Mouse (Mus musculus): ENCODE measurements around the gene Col4a2.
A peak's percentile ranks its signal among the peaks of the same experiment; 100 is the strongest.
"Not testable (repeated sequence)": the region's sequence is repeated elsewhere in the genome, so short reads cannot be mapped to it uniquely, and the experiment has no call there.

Col4a2 gene

DNA sequence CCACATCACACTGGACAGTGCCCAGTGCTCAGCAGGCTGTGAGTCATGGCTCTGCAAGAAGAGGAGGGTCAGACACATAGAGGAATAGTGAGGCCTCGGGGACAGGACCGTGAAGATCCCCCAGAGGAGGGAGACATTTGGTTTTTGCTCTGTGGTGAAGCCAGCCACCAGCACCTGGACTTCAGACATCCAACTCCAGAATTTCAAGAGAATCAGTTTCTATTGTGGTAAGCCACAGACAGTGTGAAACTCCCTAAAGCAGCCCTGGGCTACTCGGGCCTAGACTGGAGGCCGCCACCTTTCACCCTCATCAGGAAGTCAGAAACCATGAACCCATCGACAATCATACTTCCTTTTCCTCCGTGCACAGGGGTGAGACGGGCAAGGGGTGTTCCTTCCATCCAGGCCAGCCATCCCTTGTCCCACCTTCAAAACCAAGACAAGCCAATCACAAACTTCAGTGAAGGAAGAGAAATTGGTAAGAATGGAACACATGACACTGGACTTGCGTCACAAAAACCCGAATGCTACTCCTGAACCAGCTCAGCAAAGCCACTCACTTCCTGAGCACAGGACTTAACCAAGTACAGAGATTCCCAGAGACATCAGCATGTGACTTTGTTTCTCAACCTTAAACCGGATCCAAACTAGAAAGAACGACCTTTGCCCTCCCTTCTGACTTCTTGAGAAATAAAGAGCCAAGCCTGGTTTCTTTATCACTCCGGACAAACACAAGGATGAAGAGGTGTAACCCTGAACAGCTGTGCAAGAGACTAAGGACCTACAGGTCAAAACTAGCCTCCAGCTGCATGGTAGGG, 151.5 kb downstream of the Col4a2 start:
- DNase-seq = no peak

DNA sequence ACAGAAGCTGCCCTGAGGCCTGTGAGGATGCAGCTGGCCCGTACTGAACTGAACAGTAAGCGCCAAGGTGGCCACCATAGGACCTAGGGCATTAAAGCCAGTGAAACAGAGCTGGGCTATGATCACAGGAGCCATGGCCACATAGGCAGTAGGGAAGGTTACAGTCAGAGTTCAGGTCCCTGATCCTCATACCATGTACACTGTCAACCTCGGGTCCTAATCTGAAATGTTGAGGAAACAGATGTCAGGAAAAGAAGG, 152.0 kb downstream of the Col4a2 start:
- DNase-seq = no peak

DNA sequence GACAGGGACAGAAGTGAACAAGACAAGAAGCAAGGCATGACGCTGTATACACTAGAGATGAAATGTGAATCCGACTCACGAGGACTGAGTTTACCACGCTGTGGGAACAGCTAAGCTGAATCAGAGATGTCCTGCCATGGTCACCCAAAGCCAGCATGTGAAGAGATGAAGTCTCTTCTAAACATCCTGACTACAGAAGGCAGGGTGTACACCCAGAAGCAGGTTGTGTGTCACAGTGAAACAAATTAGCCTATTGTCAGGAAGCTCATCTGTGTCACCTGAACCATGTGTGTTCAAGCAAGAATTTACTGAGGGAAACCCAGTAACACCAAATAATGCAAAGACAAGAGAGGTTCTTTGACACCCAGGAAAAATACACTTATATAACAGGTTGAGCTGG, 153.0 kb downstream of the Col4a2 start:
- no peak for DNase-seq

DNA sequence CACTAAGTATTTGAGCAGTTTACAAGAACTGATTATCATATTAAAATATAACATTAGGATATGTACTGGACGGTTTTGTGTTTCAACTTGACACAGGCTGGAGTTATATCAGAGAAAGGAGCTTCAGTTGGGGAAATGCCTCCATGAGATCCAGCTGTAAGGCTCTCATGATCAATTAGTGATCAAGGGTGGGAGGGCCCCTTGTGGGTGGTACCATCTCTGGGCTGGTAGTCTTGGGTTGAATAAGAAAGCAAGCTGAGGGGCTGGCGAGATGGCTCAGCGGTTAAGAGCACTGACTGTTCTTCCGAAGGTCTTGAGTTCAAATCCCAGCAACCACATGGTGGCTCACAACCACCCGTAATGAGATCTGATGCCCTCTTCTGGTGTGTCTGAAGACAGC, 153.9 kb downstream of the Col4a2 start:
- not testable (repeated sequence) for DNase-seq

DNA sequence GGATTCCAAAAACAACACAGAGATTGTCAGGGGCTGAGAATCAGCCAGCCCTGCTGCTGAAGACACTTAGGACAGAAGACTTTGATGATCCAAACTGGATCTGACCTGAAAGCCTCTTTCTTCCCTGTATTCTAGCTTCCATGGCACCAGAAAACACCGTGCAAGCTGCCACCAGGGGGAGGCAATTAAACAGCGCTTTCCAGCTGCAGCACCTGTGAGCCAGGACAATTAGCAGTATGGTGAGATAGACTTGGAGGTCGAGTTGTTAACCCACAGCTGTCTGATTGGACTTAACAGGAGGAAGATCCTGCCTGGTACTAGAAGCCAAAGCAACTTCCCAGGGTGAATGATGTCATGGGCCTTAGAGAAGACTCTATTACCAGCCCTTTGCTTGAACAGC, 156.5 kb downstream of the Col4a2 start:
- DNase-seq = peak; percentile 28 to 29

DNA sequence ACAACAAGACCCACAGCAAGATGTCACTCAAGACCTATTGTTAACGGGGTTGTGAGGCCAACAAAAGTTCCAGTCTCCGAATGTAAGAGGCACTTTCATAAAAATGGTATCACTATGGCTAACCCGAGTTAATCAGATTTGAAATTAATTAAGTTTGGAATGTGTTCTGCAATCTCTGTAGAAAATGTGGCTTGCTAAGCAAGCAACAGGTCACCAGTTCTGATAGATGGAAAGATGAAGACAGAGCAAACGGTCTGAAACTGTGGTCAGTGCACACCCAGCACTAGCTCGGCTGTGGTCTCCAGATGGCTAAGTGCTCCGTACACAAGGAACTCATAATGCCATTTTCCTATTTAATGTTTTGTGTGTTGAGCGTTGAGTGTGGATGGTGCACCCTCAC, 158.1 kb downstream of the Col4a2 start:
- no peak for DNase-seq

DNA sequence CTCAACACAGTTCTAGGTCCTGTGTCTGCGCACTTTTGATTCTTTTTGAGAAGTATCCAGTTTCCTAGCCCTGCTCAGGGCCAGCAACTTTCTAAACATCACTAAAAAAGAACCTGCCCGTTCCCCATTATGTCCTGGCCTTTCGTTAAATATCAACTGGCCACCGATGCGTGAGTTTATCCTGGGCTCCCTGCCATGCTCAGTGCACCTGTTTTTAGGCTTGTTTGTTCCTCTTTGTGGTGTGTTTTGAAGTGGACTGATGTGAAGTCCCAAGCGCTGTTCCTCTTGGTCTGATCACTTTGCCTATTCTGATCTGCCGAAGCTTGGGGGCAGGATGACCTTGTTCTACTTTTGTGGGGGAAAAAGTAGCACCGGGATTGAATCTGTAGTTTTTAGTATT, 158.7 kb downstream of the Col4a2 start:
- DNase-seq = no peak

DNA sequence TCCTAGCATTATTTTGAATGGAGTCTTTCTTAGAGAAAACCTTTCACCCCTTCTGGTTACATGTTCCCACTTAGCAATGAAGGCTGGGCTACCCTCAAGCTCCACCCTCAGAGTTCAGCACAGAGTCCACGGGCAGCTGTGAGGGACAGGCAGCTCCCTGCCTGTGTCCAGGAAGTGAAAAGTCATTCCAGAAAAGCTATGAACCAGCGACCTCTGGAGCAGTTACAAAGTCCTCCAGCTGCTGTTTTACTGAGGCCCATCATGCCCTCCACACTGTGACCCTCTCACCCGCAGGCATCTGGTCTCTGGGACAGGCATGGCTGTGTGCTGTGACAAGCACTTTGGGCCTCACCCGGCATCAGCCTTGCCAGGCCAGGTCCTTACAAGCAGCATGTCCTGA, 160.5 kb downstream of the Col4a2 start:
- no peak for DNase-seq

DNA sequence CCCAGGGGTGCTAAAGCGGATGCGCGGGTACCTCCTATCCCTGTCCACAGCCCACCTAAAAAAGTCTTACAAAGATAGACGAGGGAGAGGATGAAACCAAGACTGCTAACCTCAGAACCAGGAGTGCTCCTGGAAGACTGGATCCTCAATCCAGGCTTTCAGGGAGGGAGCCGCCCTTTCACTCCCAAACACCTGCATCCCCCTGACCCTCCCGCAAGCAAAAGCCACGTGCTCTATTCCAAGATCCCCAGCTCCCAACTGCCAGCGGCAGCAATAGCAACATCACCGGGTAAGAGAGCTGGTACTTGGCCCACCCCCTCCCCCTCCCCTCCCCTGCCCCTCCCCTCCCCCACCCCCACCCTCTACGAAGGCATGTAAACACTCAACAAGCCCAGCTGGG, 162.8 kb downstream of the Col4a2 start:
- no peak for DNase-seq

DNA sequence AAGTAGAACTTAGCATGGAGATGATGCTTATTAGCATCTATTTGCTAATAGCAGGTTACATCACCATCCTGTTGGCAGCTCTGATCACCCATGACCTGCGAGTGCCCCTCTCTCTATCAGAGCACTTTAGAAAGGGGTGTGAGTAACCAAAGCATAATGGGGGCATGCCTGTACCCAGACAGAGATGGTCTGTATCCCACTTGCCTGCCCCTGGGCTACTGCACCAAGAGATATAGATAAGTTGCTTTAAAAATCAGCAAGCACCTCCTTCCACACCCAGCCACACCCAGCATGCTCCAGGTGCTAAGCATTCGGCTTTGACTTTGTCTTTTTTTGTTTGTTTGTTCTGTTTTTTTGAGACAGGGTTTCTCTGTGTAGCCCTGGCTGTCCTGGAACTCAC, 163.3 kb downstream of the Col4a2 start:
- no peak for DNase-seq

DNA sequence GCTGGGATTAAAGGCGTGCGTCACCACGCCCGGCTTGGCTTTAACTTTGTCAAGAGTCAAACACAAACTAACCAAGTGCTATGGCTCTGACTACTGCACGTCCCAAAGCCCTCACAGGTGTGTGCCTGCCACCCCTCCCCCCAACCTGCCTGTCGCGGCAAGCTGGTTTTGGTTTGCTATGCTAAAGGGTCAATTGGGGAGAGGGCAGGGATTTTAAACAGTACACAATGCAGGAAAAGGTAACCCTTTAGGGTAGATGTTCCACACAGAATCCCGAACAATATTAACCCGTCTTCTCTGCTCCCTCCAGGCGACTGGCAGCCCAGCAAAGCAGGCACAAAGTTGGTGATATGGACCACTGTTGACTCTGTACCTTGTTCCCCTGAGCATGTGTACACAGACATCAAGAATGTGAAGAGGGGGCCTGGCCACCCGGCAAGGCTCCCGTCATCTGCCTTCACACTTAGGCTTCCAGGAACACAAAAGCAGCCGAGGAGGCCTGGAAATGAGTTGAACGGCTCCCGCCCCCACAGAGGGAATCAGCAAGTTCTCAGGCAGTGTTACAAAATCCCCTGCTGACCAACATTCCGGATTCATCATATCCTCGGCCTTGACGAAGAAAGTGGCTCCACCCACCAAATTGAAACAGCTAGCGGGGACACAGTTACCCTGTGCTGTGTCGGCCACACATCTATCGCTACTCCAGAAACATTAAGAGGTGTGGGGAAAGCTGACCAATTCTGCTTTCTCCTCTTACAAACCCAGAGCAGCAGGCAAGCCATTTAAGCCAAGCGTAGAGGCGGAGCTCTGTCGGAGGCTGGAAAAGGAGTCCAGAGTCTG, 164.0 kb downstream of the Col4a2 start:
- no peak for DNase-seq

DNA sequence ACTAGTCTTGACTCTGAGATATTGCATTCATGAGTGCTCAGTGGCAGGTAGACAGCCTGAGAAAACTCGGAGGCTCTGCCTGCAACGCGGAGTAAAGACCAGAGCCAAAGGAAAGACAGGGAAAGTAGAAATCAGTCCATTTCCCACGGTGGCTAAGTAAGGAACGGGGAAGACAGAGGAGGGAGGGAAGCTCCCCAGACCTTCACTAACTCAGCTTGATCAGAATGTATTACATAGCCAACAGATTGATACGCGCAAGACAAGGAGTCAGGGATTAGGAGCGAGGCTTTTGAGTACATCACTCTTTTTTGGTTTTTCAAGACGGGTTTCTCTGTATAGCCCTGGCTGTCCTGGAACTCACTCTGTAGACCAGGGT, 164.6 kb downstream of the Col4a2 start:
- DNase-seq = no peak

DNA sequence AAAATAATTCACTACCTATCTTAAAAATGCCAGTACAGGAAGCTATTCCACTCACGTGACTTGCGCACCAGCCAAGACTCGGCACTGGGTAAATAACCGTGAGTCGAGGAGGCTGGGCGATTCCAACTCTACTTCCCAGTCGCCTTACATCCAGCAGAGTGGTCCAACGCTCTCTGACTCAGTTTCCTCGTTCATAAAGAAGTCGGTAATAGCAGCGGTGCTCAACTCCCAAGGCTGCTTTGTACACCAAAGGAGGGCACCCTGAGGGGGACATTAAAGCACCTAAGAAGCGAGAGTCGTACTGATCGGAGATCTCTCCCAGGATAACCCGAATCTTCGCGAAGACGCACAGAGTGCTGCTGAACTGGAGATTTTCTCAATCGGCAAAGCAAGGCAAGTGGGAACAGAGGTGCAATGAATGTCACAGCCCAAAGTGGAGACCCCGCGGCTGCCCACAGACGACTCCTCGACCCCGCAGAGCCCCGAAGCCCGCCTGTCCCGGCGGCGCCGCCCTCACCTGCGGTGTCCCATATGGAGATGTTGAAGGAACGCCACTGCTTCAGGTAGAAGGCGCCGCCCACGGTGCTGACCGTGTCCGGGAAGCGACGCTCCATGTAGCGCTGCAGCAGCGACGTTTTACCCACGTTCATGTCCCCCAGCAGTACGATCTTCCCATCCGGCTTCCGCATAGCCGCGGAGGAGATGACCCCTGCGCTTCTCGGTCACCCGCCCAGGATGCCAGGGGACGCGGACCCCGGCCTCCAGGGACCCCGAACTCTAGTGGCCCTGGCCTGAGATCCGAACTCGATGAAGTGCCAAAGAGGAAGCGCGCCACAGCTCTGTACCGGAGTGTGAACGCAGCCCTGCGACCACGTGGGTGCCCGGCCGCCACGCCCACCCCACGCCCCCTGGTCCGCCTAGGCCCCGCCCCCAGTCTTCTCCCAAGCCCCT, 165.5 kb downstream of the Col4a2 start, which contains the start of gene Rab20:
Gene Rab20, minus strand, starts transcription at position 900 of the 951 bp plus-strand sequence.
- DNase-seq = peak; percentile 68 to 74

DNA sequence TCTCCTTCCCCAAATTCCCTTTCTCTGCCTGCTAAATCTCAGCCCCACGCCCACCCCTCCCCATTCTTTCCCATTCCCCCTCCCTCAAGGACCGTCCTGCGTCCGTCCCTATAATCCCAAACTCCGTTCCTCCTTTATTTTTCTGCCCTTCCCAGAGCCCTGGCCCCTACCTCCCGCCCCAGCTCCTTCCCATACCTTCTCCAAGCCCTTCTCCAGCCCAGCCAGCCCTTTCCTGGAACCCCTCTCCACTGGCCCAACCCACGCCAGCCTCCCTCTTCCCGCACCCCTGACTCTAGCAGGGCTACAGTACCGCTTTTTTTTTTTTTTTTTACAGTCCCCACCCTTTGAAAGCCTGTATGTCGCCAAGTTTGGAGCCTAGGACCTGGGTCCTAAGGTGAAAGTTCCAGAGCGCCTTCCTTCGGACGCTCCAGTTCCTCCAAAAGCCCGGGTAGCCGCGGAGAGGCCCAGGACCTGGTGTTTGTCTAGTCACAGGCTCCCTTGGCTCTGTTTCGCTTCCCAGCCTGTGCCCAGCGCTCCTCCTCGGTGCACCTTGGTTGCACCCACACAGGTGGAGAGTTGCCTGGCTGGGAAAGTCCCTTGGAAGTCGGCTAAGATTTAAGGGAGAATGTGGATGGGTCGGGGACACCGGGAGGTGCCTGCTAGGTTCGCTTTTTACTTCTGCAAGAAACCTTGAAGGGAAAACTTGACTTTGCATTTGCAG, 166.4 kb downstream of the Col4a2 start:
- no peak for DNase-seq

DNA sequence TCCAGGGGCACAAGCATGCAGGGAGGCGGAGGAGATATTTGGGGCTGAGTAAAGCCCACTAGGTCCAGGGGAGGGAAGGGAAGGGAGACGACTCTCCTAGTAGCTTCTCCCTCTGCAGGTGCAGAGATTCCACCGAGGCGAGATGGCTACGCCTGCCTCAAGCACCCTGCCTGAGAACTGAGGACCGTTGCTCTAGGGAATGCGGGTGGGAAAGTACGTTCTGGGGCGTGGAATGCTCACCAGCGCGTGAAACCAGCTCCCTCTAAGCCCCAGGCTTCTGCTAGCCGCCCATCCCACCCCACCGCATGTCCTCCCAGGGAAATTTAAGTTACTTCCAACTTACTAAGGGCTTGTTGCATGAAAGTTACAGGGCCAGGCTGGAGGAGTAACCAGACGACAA, 167.0 kb downstream of the Col4a2 start:
- no peak for DNase-seq

DNA sequence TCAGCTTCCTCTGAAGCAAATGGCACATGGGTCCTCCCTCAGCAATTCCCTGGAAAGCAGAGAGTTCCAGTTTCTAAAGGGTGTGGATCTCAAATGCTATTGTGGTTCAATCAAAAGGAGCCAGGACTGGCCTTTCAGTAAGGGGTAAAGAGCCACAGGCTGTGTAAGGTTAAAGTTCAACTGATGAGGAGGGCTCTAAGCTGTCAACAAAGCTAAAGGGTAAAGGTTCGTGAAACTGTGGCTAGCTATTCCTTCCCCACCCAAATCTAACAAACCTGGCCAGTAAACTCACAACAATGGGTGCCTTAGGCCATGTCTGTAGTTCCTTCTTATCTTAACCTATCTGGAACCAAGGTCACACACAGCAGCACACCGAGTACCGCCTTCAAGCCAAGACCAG, 169.3 kb downstream of the Col4a2 start:
- no peak for DNase-seq

DNA sequence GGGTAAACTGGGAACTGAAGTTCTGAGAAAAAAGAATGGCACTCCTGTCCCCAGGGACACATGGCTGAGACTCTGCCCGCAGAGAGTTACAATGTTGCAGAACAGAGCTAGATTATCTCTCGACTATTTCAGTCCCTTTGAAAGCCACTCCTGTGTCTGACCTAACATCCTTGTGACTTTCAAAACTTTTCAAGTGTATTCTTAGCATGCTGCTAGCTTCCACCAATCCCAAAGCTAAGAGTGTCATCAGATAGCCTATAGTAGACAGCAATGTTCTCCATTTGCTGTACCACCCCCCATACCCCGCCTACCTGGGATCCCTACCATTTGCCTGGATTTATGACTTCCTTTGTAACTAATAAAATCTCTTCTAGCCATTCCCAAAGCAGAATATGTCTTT, 169.9 kb downstream of the Col4a2 start:
- DNase-seq = no peak

DNA sequence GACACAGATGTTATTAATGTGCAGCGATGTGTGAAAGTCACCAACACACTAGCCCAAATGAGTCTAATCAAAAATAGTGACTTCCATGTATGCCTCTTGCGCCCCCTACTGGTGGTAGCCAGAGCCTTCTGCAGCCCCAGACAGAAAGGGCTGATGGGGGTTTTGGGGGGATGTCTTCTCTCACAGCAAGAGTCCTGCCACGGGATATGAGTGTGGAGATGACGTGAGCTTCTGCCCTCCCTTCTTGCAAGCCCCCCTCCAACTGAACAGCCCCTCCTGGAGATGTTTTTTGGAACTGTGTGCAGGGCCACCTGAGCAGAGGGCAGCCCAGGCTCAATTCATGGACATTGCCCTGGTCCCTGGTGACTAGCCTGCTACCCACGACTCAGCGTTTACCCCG, 173.5 kb downstream of the Col4a2 start:
- DNase-seq = peak; percentile 86 to 91

DNA sequence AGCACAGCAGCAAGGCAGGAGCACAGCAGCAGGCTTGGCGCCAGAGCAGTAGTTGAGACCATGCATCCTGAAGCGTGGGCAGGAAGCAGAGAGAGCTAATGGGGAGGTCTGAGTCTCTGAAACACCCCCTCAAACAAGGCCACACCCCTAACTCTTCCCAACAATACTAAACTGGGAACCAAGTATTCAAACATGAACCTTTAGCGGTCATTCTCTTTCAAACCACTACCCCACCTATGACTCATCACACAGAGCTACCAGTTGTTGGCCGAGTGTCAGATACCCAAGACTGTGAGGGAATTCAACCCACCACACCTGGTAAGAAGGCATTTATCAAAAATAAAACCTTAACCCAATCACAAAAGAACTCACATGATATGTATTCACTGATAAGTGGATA, 174.6 kb downstream of the Col4a2 start:
- no peak for DNase-seq

DNA sequence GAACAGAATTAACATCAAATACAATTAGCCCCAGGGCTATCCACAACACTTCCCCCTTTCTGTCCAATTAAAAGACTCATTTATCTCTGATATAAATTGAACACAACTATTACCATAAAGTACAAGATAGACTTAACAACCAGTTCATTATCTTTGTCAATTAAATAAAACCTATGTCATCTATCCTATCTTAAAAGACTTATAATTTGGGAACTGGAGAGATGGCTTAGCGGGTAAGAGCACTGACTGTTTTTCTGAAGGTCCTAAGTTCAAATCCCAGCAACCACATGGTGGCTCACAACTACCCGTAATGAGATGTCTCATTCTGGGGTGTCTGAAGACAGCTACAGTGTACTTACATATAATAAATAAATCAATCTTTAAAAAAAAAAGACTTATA, 179.7 kb downstream of the Col4a2 start:
- not testable (repeated sequence) for DNase-seq

DNA sequence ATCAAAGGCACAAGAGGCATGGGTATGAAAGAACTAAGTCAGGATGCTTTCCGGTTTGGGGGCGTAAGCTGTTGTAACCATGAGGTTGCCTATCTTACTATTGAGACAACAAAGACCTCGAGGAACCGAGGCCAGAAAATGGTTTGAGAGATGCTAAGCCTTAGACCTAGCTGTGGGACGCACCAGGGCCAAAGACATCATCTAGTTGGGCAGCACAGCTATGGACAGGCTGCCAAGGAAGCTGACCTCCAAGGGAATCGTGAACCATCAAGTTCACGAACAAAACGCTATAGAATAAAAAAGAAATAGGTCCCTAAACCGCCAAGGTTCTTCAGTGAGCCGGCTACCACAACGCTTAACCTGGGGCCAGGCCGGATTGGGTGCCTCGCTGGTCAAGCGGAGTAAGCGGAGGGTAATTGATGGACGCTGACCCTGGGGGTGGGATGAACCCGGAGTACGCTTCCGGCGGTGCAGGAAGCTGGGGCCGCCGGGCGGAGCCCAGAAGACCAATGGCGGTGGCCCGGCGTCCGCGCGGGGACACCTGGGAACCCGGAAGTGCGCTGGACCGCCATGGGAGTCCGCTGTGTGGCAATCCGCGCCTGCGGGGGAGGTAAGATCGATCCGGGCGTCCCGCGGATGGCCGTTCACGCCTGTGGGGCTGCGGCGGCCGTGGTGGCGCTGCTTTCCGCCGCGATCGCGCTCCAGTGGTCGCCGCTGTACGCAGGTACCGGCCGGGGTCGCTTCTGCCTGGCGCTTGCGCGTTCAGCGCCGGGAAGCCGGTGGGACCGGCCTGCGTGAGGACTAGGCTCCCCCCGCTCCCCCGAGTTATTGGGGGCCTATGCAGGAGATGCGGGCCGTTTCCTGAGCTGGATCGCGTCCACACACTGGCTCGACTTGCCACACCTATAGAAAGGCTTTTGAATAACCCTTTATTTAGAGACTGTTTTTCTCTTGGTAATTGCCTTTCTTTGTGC, 184.7 kb downstream of the Col4a2 start, which contains the start of gene Naxd:
Gene Naxd, plus strand, starts transcription at position 490 of the 974 bp plus-strand sequence.
- peak; percentile 93 to 95 for DNase-seq

Data from cerebellum, postnatal 10 days (tissue).